Mouse (Mus musculus) cortical plate, adult 2 months (tissue): ENCODE data around the gene Tnip3.
A peak's percentile ranks its signal among the peaks of the same experiment; 100 is the strongest.

ENCODE experiments used
- CTCF ChIP-seq: fragments of 200-500 bp; IDR thresholded peaks from 2 replicates; pipeline ENCODE4 v1.5.1; 2011; ENCODE audit warnings: mild to moderate bottlenecking, control low read depth, low read length; ENCODE audit not compliant: insufficient read depth; ENCODE audit errors: extremely low read depth
- POLR2A ChIP-seq: fragments of 200-500 bp; IDR thresholded peaks from 2 replicates; pipeline ENCODE4 v1.6.1; 2011; ENCODE audit warnings: mild to moderate bottlenecking, low read length, control low read depth; ENCODE audit not compliant: insufficient read depth; ENCODE audit errors: extremely low read depth

DNA sequence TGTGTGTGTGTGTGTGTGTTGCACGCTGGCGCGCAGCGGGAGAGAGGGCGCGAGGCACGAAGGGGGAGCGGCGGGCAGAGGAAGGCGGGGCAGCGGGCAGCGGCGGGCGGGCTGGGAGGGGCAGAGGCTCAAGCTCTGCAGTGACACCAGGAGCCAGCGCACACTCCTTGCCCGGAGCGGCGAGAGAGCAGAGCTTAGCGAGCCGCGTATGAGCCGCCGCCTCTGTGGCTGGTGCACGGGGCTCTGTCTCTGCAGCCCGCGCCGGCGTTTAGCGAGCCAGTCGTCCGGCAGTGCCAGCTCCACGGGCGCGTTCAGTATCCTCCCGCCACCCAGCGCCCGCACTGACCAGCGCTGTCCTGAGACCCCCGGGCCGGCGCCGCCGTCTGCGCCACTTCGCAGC is 146.3 kb downstream of the Tnip3 start, which contains the start of gene Ndnf:
- no peak for TF ChIP-seq CTCF
- TF ChIP-seq POLR2A = 0 out of 2 replicates have a peak, but pooled peaks have one; percentile 14
